Mouse (Mus musculus) thymus, postnatal 14 days (tissue): ENCODE results near the gene Ythdf1.

Experiments
- DNase-seq: peaks from one replicate; pipeline ENCODE4 v3.0.0; 2021

The Ythdf1 gene

DNA sequence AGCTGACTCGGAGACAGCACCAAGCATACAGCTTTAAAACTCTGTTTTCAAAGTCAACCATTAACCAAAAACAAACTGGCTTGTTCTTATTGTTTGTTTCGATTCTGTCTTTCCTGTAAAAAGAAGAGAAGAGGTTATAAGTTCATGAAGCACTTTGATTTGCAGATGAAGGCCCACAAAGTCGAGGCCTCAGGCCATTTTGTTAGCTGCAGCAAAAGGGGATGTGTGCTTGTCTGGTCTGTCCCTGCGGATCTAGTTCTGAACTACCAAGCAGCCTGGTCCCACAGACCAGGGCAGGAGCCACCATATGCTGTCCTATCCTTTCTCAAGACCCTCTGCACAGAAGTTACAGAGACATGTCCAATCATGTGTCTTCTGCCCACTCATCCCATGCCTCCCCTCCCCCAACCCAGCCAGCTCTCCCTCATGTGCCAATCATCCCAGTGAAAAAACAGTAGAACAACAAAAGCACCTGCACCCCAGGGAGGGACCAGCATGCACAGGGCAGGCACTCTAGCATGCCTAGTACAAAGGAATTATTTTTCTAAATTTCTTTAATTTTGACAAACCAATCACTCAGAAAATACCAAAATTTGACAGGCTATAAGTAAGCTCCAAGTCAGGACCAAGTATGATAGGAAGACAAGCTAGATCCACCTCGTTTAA is 15.1 kb downstream of the Ythdf1 start:
- DNase-seq: no peak

DNA sequence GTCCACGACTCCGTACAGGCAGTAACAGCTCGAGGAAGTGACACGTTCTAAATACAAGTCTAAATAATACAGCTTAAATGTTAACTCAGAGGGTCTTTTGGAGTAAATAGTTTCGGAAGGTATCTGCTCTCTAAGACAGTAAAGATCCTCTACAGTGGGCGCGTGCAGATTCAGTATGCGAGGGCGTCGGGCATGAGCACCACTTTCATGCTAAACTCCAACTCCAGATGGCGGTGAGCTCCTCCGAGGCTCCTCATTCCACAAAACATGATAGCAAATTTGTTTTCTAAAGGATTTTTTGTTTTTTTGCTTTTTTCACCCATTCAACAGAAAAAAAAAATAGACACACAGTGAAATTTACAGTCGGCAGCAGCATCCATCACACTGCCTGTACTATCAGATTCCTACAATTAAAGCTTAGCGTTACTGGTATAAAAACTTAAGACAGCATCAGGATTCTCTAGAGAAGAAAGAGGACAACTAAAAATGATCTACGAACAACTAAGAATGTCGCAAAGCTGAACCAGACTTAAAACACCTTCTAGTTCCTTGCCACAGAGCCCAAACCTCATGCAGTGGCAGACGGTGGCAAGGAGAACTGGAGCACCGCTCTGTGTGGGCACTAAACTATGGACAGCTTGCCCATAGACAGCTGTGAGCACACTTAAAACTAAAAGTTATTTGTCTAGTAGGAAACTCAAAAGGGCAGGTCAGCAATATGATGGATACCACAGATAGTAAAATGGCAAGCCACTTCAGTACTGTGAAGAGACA is 16.1 kb downstream of the Ythdf1 start:
- DNase-seq: no peak

DNA sequence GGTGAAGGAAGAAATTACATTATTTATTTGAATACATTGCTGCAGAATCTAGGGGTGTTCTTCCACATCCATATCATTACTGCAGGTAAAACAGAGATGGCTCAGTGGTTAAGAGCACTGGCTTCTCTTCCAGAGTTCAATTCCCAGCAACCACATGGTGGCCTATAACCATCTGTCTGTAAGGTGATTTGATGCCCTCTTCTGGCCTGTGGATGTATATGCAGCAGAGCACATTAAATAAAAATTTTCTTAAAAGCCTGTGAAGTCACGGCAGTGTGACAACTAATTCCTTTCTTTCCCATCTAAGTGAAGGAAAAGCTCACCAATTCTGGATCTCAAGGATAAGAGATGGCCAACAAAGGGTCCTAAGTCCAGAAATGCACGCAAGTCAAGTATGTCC is 18.7 kb downstream of the Ythdf1 start:
- peak; percentile 19 for DNase-seq

DNA sequence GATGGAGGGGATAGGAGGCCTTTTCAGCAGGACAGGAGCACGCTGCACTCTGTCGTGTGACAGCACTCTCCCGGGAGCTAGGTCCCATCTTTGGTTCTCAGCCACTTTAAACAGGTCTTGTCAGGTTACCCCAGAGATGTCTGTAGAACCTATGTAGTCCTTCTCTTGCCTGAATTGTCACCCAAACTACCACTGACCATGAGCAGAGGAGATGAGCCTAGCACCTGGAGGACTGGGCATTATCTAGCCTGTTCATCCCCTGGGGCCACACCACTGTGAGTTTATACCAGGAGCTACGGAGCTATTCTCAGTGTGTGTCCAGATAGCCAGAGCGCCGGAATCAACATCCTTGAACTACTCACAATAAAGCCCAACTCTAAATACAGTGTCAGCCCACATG is 22.9 kb downstream of the Ythdf1 start:
- no peak for DNase-seq

DNA sequence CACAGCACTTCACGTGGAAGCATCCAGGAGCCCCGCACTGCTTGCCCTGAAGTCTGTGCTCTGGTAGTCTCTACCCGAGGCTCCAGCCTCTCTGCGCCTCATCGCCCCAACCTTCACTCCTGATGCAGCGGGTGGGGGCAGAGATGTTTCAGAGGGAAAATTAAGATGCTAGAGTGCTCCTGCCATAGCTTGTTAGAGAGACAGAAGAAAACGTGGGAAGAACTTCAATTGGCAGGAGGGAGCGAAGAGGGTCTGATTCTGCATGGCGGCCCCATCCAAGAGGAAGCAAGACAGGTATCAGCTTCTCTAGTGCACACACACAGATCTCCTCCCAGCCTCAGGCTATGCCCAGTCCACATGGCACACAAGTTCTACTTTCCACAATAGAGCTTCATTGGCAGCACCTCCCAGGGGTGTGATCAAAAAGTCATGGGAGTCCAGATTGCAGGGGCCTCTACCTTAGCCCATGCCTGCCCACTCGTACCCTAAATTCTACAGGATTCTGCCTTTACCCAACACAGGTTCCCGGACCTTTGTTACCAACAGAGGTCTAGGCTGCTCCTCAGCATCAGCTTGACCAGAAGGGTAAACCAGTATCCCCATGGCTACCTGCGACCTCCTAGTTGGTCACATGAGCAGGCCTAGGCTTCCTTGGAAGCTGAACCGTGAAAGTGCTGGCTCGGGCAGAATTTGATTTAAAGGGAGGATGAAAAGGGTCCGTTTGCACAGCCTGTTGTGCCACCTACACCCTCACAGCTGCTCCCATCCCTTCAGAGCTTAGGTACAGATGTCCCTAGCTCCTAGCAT is 23.7 kb downstream of the Ythdf1 start:
- DNase-seq: no peak

DNA sequence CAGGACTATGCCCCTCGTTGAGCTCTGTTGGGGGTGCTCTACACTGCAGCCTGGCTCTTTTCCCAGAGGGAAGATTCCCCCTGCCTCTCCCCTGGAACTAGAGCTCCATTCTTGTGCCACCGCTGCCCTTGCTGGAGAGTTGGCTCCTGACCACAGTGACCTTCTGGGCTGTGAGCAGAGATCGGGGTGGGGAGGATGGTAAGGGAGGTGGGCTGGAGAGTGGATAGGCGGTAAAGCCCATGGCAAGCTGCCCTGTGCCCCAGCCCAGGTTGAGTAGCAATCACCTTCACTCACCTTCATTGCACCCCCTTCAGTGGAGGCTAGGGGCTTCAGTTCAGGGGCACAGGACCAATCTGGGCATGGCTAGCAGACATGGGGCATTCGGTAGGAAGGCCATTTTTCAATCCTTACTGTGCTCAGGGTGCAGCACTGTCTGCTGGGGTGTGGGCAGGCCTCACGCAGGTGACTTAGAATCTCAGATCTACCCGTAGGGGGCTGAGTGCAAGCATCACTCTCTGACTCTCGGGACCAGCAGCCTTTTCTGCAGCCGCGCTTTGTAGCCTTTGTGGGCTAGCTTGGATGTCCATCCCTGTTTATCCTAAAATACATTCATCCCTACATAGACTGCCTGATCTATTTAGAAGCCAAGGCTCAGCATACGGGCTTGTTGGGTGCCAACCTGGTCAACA is 24.8 kb downstream of the Ythdf1 start:
- DNase-seq: no peak

DNA sequence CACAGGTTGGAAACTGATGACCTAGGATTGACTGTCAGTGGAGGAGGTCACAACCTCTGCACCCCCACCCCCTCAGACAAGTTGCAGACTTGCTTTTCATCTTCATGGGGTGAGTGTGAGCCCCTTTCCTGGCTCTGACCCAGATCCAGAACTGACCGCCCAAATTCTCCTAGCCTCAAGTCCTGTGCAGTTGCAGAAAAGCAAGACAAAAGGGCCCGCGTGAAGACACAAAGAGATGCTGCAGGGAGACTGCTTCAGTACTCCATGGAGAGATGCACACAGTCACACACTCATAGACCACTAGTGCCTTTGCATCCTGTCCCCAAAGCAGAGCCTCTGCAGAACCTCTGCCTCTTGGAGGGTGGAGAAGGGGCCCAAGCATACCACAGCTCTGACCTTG is 25.4 kb downstream of the Ythdf1 start:
- no peak for DNase-seq

DNA sequence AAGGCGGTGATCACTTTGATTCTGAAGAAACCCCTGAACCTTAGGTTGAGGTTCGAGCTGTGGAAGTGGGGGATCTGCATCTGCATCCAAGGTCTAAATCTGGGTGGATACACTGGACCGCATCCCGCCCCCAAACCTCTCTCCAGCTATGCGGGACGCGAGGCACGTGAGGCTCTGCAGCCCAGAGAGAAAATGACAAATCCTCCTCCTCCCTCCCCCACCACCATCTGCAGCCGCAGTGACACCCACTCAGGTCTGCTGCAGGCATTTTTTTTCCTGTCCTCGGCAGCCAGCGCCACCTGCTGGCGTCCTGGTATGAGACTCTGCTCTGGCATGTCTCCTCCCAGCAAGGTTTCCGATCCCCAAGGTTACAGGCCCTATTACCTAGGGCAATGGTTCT is 26.0 kb downstream of the Ythdf1 start:
- peak; percentile 80 for DNase-seq

DNA sequence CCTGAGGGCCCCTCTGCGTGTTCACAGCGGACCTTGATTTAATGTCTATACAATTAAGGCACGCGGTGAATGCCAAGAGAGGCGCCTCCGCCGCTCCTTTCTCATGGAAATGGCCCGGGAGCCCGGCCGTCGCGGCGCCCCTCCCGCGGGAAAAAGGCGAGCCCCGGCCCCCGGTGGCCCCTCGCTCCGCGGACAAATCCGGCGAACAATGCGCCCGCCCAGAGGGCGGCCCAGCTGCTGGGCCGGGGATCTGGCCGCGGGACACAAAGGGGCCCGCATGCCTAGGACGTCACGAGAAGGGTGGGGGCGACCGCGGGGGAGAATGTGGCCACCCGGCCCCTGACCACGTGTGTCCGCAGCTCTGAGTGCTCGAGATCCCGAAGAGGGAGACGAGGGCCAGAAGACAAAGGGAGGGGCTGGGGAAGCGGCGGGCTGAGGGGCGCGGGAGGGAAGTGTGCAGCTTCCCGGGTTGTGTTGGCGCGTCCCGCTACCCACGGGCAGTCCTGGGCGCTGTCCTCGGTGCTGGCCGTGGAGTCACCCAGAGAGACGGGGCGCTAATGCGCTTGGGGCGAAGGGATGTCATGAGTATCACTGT is 26.6 kb downstream of the Ythdf1 start:
- DNase-seq: peak; percentile 50

DNA sequence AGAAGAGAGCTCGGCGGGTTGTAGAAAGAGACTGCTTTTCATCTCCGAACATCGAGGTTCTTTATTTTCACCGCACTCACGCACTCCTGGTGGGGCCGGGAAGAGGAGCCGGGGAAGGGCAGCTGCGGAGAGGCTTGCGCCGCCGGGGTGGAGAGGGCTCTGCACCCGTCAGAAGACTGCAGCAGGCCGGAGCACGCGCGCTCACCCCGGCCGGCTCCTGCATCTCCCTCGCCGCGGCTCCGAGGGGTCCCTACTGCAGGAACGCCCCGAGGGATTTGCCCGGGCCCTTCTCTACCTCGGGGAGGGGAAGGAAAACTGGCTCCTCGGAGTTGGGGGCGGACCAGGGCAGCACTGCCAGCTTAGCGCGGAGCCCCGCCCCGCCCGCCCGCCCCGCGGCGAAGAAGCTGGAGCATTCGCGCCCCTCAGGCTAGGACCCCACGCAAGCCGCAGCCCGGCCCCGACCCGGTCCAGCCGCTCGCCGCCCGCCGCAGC is 27.2 kb downstream of the Ythdf1 start:
- DNase-seq: peak; percentile 5

DNA sequence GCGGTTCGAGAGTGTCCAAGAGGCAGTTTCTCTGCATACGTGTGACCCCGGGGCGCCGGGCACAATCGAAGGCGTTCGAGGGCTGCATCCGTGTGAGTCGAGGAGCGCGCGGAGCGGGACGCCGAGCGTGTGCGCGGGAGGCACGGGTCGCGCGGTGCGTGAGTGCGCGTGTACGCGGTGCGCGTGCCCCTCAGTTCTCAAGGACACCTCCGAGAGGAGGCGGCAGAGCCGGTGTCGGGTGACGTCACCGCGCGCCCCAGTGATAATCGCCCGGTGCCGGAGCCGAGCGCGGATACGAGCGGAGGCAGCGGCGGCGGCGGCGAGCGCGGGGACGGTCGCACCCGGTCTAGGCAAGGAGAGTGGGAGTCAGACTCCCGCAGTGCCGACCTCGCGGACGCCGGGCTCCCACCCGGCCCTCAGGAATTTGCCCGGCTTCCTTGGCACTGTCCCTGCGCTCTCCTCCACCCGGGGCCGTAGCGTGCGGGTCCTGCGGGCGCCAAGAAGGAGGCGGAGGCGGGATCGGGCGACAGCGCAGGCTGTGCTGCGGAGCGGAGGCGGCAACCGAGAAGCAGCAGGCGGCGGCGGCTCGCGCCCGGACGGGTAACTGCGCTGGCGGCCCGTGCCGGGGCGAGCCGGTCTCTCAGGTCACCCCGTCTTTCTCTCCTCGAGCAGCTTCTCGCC is 27.8 kb downstream of the Ythdf1 start:
- DNase-seq: peak; percentile 31

DNA sequence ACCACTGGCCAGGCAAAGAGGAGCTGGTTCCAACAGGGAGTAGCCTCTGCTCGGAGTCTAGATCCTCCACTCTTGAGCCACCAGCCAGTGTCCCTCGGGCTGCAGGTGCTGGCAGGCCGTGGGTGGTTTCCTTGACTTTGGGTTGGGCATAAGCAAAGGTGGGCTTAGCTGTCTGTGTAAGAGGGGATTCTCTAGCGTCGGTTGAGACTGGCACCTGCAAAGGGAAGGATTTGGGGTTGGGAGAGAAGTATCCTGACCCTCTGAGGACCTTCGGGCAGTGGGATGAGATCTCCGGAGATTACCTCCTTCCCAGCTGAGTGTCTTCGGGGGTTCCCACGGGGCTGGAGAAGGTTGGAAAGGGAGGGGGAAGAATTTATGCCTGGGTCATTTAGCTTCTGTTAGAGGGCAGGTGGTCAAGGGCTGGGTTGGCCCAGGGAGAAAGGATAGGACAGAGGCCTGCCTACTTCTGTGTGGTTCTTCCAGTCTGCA is 28.9 kb downstream of the Ythdf1 start:
- no peak for DNase-seq

DNA sequence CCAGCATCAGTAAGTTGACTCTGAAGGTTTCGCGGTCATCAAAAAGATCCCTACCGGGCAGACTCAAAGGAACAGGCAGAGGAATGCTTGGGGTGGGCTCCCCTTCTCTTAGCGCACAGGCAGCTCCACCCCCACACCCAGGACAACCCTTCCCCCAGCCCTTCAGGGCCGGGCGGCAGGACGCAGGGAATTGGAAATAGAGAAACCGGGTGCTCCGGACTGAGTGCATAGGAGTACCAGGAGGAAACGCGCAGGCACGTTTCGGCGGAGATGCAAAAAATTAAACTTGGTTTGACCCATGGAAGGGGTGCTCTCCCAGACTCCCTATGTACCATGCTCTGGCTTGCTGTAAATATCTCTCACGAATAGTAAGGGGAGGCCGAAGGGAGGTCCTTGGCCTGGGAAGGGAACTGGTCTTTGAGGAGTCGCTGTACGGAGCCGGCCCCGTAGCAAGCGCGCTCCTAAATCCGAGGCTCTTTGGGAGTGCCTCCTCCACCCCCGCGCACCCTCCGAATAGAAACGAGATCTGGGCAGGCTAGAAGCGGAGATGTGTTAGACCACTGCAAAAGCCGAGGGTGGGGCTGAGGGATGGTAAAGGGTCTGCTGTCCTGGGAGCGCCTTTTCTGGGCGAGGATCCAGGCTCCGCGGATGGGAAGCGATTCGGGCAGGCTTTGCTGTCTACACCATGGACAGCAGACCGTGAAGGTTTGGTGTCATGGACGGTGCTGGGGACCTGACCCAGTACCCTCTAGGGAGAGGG is 29.5 kb downstream of the Ythdf1 start:
- DNase-seq: no peak

DNA sequence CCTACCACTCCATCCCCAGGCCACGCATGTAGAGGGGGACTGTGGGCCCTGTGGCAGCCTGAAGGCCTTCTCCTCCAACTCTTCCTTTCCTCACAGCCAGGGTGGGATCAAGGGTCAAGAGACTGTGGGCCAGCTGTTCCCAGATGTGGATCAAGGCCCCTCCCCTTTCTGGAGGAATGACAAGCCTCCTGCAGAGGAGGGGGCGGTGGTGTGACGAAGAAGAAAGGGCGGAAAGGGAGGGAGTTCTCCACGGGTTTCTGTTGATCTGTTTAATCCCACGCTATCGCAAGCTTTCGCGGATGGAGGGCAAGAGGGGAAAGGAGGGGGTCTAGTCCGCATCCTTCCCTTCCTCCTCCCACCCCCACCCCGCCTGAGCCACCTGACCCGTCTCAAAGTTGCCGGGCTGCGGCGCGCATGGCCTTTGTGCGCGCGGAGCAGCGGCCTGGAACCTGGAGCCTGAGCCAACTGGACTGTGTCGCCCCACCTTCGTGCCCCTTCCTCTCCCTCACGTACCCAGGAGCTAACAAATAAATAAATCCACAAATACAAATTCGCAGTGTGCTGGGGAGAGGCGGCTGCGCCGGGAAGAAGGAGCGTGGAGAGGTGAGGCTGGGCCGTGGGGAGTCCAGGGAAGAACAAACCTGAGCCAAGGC is 30.2 kb downstream of the Ythdf1 start:
- DNase-seq: no peak

DNA sequence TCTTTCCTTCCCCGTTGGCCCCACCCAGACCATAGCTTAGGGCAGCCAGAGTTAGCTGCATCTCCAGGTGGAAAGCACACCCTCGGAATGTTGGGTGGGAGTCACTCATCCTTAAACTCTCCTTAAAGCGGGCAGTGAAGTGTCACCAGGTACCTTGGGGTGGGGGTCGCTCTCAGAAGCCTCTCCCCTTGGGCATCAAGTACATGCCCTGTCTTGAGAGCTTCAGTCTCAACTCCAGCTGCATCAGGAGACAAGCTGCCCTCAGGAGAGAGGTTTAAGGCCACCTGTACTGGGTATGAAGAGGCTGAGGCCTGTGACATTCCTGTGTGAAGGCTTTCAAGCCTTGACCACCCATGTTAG is 30.8 kb downstream of the Ythdf1 start:
- DNase-seq: no peak

DNA sequence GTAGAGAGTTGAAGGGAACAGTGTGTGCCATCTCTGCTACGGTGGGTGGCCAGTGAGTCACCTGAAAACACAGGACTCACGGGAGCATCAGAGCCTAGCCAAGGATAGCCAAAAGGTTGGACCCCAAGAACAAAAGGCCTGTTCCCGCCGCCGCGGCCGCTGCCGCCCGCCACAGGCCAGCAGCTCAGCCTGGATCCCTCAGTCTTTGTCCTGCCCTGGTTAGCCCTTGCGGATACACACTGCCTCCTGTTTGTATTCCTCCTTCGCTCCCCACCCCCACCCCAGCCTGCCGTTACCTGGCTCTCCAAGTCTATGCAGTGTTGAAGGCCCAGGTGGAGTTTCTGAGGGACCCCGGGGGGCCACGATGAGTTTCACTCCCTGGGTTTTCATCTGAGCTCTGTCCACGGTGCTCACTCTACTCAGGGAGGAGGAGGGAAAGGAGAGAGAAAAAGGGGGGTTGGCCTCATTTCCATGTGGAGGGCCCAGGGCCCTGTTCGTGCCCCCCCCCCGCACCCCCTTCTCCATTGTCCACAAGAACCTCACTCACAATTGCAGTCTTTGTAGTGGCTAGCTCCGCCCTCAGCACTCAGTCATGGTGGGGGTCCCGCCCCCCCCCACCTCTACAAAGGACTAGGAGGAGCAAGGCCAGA is 31.4 kb downstream of the Ythdf1 start:
- DNase-seq: no peak

DNA sequence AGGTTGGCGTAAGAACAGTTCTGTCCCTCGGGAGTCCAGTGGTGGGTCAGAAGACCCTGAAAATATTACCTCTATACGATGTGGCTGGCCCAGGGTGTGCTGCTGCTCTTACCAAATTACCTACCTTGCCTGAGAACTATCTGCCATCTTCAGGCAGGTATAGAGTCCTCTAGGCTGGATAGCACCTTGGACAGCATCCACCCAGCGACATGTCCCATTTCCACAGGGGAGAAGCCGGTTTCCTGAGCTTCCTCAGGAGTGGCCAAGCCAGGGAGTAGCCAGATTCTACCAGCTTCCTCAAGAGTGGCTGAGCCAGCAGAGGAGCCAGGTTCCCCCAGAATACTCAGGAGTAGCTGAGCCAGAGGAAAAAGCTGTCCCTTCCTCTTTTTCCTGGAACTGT is 35.5 kb downstream of the Ythdf1 start:
- DNase-seq: no peak

DNA sequence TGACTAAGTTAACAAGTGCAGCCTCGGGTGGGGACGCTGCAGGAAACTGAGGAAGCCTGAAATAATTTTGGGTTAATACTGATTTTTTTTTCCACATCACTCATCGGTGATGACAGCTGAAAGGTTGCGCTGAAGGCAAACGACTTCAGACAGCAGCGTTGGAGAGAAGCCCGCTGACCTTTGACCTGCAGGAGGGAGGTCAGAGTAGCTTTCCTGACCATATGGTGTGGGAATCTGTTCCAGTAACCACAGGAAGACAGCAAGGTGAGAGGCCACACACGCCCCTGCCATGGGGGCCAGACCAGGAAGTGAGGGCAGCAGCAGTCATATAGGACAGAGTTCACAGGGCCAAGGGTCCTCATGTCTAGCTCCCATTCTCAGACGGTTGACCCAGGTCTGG is 39.5 kb downstream of the Ythdf1 start:
- DNase-seq: no peak

DNA sequence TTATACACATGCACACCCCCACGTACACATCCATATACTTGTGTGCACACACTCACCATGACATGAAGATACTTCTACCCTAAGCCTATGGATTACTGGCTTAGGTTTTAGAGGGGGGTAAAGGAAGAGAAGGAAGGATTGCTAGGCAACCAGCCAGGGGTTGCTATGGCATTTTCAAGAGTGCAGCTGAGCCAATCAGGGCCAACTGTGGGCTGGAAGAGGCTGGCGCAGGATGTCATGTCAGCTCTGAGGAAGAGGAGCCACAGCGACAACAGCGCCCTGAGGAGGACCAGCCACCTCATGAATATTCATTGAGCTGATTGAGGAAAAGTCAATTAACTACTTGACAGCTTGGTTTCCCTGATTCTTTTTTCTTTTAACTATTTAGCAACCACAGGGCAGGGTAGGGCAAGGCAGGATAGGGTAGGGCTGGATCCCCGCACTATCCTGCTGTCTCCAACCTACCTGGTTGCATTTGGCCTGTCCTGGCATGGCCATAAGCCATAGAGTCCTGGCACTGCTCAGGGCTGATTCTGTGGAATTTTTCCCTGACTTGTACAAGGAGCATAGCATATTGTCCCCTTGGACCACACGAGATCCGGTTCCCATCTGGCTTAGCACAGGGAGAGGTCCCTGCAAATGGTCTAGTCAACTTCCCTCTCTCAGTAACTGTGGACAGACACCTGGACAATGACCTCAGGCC is 41.2 kb downstream of the Ythdf1 start:
- DNase-seq: no peak
